Mouse (Mus musculus) forebrain, postnatal 0 days (tissue): ENCODE measurements around the gene Fignl1. TPM values are rescaled to one million over a fixed set of nuclear protein-coding genes. Genes with fewer than 3 reads are reported as not detected.

ENCODE experiments used
- ATAC-seq: fragments of 200-750 bp; cut with Nextera tagmentation; 2 replicates; pipeline ENCODE4 v1.8.0; 2017; ENCODE audit warnings: mild to moderate bottlenecking, moderate library complexity
- DNase-seq: peaks from one replicate; pipeline ENCODE4 v3.0.0-alpha.2; 2015
- H3K27ac ChIP-seq: fragments of 300-500 bp; sonication (generic); 2 replicates; pipeline ENCODE4 v1.5.1; 2014; ENCODE audit warnings: low read depth, mild to moderate bottlenecking, antibody characterized with exemption, low read length, moderate library complexity, mixed read lengths
- H3K27me3 ChIP-seq: fragments of 300-500 bp; sonication (generic); 2 replicates; pipeline ENCODE4 v1.6.1; 2014; ENCODE audit warnings: mild to moderate bottlenecking, low read length, mixed read lengths; ENCODE audit not compliant: insufficient read depth
- H3K36me3 ChIP-seq: fragments of 300-500 bp; sonication (generic); 2 replicates; pipeline ENCODE4 v1.6.1; 2014; ENCODE audit warnings: mild to moderate bottlenecking, moderate library complexity; ENCODE audit not compliant: insufficient read depth
- H3K4me1 ChIP-seq: fragments of 300-500 bp; sonication (generic); 2 replicates; pipeline ENCODE4 v1.6.1; 2014; ENCODE audit warnings: antibody characterized with exemption; ENCODE audit not compliant: insufficient read depth
- H3K4me2 ChIP-seq: fragments of 300-500 bp; sonication (generic); 2 replicates; pipeline ENCODE4 v1.6.1; 2014; ENCODE audit warnings: low read depth, mild to moderate bottlenecking, moderate library complexity
- H3K4me3 ChIP-seq: fragments of 300-500 bp; sonication (generic); 2 replicates; pipeline ENCODE4 v1.5.1; 2014; ENCODE audit warnings: low read depth, low read length, mixed read lengths
- H3K9ac ChIP-seq: fragments of 300-500 bp; sonication (generic); 2 replicates; pipeline ENCODE4 v1.6.1; 2014; ENCODE audit warnings: mild to moderate bottlenecking
- H3K9me3 ChIP-seq: fragments of 300-500 bp; sonication (generic); 2 replicates; pipeline ENCODE4 v1.6.1; 2016; ENCODE audit warnings: low read length
- CTCF ChIP-seq: sonication (generic); IDR thresholded peaks from 2 replicates; pipeline ENCODE4 v1.5.1; 2016; ENCODE audit warnings: antibody characterized with exemption, control low read depth, low read depth
- WGBS: fragments of 180-500 bp; shearing (Covaris S2); extraction: QIAGEN DNeasy Blood & Tissue Kit; methylation state at CpG from one replicate; pipeline ENCODE4 v1.1.7; 2014; 5-methylcytosine and 5-hydroxymethylcytosine counted together
- polyA plus RNA-seq: library from polyadenylated mRNA; unstranded; fragments of >200 nt; fragmentation: Nextera tagmentation; extraction: Ambion mirVana; gene quantifications from 2 replicates; pipeline ENCODE4 v1.2.1, GENCODE M21; 2015
- total RNA-seq: library from RNA; depleted of rRNA; stranded (reverse); fragments of >200 nt; gene quantifications from 2 replicates; pipeline ENCODE4 v1.2.3, GENCODE M21; 2014

Gene Fignl1
- total and polyA plus RNA-seq, 2 experiments from 2014 or later = 4.9 to 7.8 TPM

DNA sequence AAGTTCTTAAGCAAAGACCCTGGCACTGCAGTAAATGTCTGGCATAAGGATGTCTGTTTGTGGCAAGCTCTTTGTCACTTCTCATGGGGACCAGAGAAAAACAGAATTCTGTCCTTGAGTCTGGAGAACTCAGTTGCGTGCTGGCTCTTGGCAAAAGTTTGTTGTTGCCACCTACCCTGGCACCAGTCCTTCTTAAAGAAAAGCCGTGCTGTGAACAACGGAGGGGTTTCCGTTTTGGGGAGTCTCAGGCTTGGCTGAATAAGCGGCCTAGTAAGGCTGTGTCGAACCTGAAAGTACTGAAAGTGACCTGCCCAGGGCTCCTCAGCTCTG is 24.0 kb upstream of the Fignl1 start:
- no peak overlapping the region for H3K27ac ChIP-seq
- TF ChIP-seq CTCF = no peak
- H3K4me2 ChIP-seq = no peak overlapping the region
- H3K9me3 ChIP-seq = no peaks in the 10 kb centered on the region
- DNase-seq = no peak
- 0 out of 2 replicates have a peak, but pooled peaks cover 4% of the 10 kb centered on the region for H3K27me3 ChIP-seq
- WGBS = 41% methylated on average over 6 of the region's 6 CpGs
- no peaks in the 10 kb centered on the region for H3K4me1 ChIP-seq
- H3K9ac ChIP-seq = no peak overlapping the region
- ATAC-seq = no peak
- no peak overlapping the region for H3K4me3 ChIP-seq
- H3K36me3 ChIP-seq = no peaks in the 10 kb centered on the region

DNA sequence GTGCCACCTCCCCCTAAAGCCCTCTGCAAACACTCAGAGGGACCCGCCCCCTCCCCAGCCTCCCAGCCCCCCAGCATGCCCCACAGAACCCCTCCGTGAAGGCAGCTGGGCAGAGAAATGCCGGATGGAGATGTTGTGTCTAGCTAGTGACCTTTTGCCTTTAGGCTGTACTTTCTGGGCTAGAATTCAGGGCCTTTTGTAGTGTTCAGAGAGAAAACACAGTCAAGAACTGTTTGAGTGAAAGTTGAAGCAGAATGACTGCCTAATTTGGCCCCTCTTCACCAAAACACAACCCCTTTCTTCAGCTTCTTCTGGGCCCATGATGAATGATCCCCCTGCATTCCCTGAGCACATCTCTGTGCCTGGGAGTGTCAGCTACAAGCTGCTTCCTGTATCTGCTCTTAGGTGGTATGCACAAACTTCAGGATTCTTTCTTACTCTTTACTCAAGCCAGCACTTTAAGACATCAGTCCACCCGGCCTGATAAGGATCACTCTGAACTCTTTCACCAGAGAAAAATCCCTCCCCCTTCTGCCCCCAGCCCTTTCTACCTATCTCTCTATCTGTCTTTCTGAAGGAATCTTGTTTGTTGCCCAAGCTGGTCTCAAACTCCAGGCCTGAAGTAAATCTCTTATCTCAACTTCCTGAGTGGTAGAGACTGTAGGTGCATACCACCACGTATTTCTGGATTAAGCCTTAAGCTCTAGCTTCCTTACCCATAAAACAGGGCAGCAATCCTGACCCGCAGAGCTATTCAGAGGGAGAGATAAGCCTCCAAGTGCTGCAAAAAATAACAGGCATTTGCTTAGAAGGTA is 23.4 kb upstream of the Fignl1 start:
- no peak for DNase-seq
- no peaks in the 10 kb centered on the region for H3K36me3 ChIP-seq

DNA sequence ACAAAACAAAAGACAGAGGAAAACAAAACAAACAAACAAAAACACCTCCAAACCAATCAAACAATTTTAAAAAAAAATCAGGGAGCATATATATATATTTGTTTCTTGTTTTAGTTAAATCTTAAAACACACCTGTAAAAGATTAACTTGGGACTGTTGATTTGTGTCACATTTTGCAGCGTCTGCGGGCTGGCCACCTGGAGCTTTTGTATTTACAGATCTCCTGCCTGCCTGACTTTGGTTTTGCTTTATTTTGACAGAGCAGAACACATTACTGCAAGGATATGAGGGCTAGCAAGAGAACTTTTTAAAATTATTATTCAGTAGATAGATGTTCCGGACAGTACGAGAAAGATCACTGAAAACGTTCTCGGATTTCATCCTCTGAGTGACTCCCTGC is 22.8 kb upstream of the Fignl1 start:
- no peak overlapping the region for H3K4me2 ChIP-seq
- TF ChIP-seq CTCF = no peak
- H3K4me3 ChIP-seq = no peak overlapping the region
- H3K4me1 ChIP-seq = no peaks in the 10 kb centered on the region
- 0 out of 2 replicates have a peak, but pooled peaks cover 4% of the 10 kb centered on the region for H3K27me3 ChIP-seq
- WGBS = 50% methylated on average over 6 of the region's 6 CpGs
- H3K27ac ChIP-seq = no peak overlapping the region
- H3K9ac ChIP-seq = no peak overlapping the region
- DNase-seq (no peak), ATAC-seq (no peak)
- no peaks in the 10 kb centered on the region for H3K36me3 ChIP-seq
- no peaks in the 10 kb centered on the region for H3K9me3 ChIP-seq

More for the DNA sequence above, 23.4 kb upstream of the Fignl1 start:
- Histone ChIP-seq H3K9me3 (no peaks in the 10 kb centered on the region), H3K27ac (no peak overlapping the region), H3K27me3 (0 out of 2 replicates have a peak, but pooled peaks cover 4% of the 10 kb centered on the region), H3K9ac (no peak overlapping the region), H3K4me1 (no peaks in the 10 kb centered on the region), H3K4me2 (no peak overlapping the region), H3K4me3 (no peak overlapping the region)
- 22% methylated on average over 6 of the region's 6 CpGs for WGBS
- no peak for ATAC-seq
- TF ChIP-seq CTCF = no peak

DNA sequence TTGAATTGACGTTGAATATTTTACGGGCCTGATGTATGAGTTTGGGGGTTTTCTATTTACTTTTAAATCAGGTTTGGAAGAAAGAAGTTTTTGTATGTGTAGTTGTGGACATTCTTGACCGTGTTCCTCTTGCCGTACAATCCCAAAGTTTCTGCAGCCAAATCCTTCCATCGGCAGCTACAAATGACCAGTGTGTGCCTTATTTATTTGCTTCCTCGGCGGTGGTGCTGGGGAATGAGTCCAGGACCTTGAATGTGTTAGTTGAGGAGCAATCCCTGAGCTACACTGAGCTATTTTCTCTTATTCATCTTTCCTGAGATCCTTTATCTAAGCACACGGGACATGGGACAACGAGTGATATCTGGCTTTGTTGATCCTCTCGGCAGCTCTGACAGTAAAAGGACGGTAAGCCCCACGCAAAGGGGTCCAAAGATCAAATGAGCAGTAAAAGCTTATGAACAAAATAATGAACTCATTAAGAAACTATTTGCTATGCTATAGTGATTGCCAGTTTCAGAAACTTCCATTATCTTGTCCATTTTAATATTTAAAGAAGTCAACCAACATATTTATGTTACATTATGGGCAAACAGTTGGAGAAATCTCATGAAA is 22.2 kb upstream of the Fignl1 start:
- no peaks in the 10 kb centered on the region for H3K36me3 ChIP-seq
- H3K9ac ChIP-seq = no peak overlapping the region
- H3K4me1 ChIP-seq = no peaks in the 10 kb centered on the region
- no peak overlapping the region for H3K4me3 ChIP-seq
- WGBS = 47% methylated on average over 12 of the region's 12 CpGs
- no peak for ATAC-seq
- H3K27me3 ChIP-seq = 0 out of 2 replicates have a peak, but pooled peaks cover 4% of the 10 kb centered on the region
- no peak for DNase-seq
- no peak overlapping the region for H3K27ac ChIP-seq
- no peak overlapping the region for H3K4me2 ChIP-seq
- TF ChIP-seq CTCF = no peak
- no peaks in the 10 kb centered on the region for H3K9me3 ChIP-seq

DNA sequence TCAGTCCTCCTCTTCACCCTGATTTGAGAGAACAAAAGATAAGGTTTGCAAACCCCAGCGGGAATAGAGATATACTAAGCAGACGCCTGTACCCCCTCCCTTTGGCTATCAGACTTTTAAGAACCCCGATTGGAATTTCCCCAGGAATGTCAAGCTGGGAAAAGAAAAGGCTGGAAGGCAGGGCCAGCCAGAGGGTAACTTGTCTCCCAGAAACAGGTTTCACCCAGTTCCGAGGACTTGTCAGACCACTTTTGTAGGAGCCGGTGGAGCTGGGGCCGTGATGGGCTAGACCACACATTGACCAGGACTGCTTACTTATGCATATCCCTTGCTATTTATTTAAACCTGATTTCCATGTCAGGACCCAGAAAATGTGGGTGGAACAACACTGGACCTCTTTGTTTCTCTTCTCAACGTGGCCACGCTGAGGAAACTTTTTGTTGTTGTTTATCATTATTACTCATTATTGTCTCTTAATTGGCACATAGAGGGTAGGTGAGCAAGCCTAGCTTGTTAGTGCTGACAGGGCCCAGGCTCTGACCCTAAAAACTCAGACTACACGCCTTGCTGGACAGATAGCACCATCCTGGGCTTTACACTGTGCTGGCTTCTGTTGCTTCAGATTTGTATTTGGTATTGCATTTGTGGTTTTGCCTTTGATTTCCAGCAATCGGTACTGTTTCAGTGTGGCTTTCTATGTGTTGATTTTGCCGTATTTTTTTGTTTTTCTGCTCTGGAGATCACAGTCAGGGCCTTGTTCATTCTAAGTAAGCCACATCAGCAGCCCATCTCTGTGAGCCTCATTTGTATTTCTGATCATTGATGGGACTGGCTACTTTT is 20.6 kb upstream of the Fignl1 start:
- TF ChIP-seq CTCF = no peak
- no peaks in the 10 kb centered on the region for H3K36me3 ChIP-seq

DNA sequence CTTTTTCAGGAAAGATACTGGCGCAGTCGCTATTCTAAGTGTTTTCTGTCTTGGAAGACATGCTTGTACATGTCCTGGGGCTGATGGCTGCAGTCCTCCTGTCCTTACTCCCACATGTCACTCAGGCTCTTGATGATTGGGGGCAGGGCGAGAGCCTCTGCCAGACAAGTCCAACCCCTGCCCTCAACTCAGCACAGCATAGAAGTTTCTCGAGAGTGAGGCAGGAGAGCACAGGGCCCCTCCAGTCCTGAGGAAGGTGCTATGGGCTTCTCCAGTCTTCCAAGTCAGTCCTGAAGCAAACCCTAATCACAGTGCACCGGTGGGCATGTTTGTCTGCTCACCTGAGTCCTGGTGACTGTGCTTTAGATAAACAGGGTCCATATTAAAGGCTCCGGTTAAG is 20.0 kb upstream of the Fignl1 start:
- no peaks in the 10 kb centered on the region for H3K4me1 ChIP-seq
- no peaks in the 10 kb centered on the region for H3K9me3 ChIP-seq
- no peaks in the 10 kb centered on the region for H3K36me3 ChIP-seq
- H3K4me3 ChIP-seq = no peak overlapping the region
- no peak overlapping the region for H3K27ac ChIP-seq
- no peak for TF ChIP-seq CTCF
- 32% methylated on average over 6 of the region's 6 CpGs for WGBS
- H3K4me2 ChIP-seq = no peak overlapping the region
- DNase-seq (no peak), ATAC-seq (no peak)
- H3K9ac ChIP-seq = no peak overlapping the region
- 0 out of 2 replicates have a peak, but pooled peaks cover 4% of the 10 kb centered on the region for H3K27me3 ChIP-seq

More for the DNA sequence above, 20.6 kb upstream of the Fignl1 start:
- Histone ChIP-seq H3K9ac (no peak overlapping the region), H3K4me1 (no peaks in the 10 kb centered on the region), H3K27me3 (0 out of 2 replicates have a peak, but pooled peaks cover 4% of the 10 kb centered on the region), H3K4me3 (no peak overlapping the region), H3K4me2 (no peak overlapping the region), H3K9me3 (no peaks in the 10 kb centered on the region), H3K27ac (no peak overlapping the region)
- no peak for ATAC-seq
- no peak for DNase-seq
- 29% methylated on average over 11 of the region's 11 CpGs for WGBS

DNA sequence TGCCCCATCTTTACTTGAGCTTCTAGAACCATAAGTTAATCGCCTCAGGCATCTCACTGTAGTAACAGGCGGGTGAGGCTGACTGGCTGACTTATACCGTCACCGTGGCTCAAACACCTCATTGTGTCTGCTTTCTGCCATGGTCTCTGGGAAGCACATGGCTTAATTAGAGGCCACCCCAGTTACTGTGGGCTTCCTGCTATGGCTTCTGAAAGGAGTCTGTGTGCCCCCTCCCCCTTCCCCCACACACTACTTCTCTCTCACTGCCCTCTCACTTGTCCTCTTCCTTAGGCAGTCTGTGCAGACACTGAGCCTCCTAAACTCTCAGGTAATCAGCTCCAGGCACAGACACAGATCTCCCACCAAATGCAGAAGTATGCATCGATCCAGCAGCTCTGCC is 19.5 kb upstream of the Fignl1 start:
- TF ChIP-seq CTCF = no peak
- no peak for DNase-seq

More for the DNA sequence above, 19.5 kb upstream of the Fignl1 start:
- WGBS = 28% methylated on average over 5 of the region's 5 CpGs
- Histone ChIP-seq H3K4me1 (no peaks in the 10 kb centered on the region), H3K9ac (no peak overlapping the region), H3K9me3 (no peaks in the 10 kb centered on the region), H3K27me3 (0 out of 2 replicates have a peak, but pooled peaks cover 4% of the 10 kb centered on the region), H3K4me3 (no peak overlapping the region), H3K4me2 (no peak overlapping the region), H3K36me3 (no peaks in the 10 kb centered on the region), H3K27ac (no peak overlapping the region)
- no peak for ATAC-seq
